Mouse (Mus musculus): ENCODE measurements around the gene Iqca. TPM values are rescaled to one million over a fixed set of nuclear protein-coding genes. Genes with fewer than 3 reads are reported as not detected.

The Iqca gene
- polyA plus RNA-seq, 1 experiment from 2014 or later, result 0.84 TPM

DNA sequence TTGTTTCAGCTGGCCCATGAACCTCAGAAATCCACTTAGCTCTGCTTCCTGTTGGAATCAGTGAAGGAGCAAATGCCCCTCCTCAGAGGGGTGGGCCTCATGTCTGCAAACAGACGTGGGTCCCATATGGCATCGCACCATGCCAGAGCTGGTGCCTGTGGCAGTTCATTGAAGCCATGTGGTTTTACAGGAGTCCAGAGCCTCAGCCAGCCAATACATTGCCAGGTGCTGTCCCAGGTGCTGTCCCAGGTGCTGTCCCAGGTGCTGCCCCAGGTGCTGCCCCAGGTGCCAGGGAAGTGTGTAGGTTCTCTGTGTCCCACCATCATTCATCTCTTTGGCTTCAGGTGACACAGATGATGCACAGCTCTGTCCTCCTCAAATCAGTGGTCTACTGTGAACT lies 124.9 kb downstream of the Iqca start:
- ATAC-seq (ENCODE audit: low FRiP score), result no peak
- H3K4me3 ChIP-seq, result no peak overlapping the region
- H3K27ac ChIP-seq, result no peak overlapping the region
- no peaks in the 10 kb centered on the region for H3K9me3 ChIP-seq (replicated peaks)
- H3K9ac ChIP-seq, result no peak overlapping the region
- no peaks in the 10 kb centered on the region for H3K36me3 ChIP-seq
- no peaks in the 10 kb centered on the region for H3K4me1 ChIP-seq
- no peaks in the 10 kb centered on the region for H3K27me3 ChIP-seq
- H3K4me2 ChIP-seq (replicated peaks), result no peak overlapping the region
- 63% methylated on average over 2 of the region's 2 CpGs for WGBS

DNA sequence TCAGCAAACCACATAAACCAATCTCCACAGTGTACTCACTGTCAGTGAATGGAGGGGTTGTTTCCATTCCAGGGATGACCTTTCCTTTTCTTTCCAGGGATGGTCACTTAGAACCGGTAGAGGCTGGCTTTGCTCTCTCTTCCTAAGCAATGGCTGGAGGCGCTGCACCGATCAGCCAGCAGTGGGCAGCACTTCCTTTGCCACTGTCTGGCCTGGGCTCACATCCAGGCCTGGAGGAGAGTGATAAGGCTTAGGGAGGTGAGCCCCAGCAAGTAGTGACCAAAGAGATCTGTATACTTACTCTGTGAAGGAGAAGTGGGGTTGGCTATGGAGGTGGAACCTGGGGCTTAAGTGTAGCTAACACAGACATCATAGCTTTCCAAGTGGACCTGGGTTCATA lies 126.3 kb downstream of the Iqca start:
- Histone ChIP-seq H3K27ac (no peak overlapping the region), H3K4me3 (no peak overlapping the region), H3K27me3 (no peaks in the 10 kb centered on the region), H3K9ac (no peak overlapping the region), H3K36me3 (no peaks in the 10 kb centered on the region), H3K4me1 (no peaks in the 10 kb centered on the region), H3K9me3 (replicated peaks) (no peaks in the 10 kb centered on the region), H3K4me2 (replicated peaks) (no peak overlapping the region)
- 27% methylated on average over 3 of the region's 3 CpGs for WGBS
- ATAC-seq (ENCODE audit: low FRiP score), result no peak

GRCm38 (mm10) chr1:90020336-90020735 lies 132.9 kb downstream of the Iqca start:
- ATAC-seq (ENCODE audit: low FRiP score), result no peak
- H3K4me3 ChIP-seq, result no peak overlapping the region
- H3K4me1 ChIP-seq, result no peaks in the 10 kb centered on the region
- no peak overlapping the region for H3K9ac ChIP-seq
- H3K9me3 ChIP-seq (replicated peaks), result no peaks in the 10 kb centered on the region
- H3K27ac ChIP-seq, result no peak overlapping the region
- H3K27me3 ChIP-seq, result no peaks in the 10 kb centered on the region
- H3K4me2 ChIP-seq (replicated peaks), result no peak overlapping the region
- WGBS, result 86% methylated on average over 5 of the region's 5 CpGs
- H3K36me3 ChIP-seq, result no peaks in the 10 kb centered on the region

DNA sequence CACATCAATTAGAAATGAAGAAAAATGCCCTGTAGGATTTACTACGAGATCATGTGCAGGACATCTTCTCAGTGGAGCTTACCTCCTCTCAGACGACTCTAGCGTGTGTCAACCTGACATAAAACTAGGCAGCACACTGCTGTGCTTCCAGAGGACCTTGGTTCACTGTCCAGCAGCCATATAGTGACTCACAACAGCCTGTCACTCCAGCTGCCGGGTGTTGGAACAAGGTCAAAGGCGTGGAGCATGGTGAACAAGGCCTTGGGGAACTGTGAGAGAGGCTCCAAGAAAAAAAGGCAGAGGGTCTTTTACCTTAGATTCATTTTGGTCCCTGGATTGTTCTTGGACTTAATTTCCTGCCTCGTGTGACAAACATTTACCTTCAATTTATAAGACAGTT lies 135.1 kb downstream of the Iqca start:
- H3K27ac ChIP-seq, result no peak overlapping the region
- no peaks in the 10 kb centered on the region for H3K36me3 ChIP-seq
- H3K9me3 ChIP-seq (replicated peaks), result 0 out of 2 replicates have a peak, but pooled peaks cover 9% of the 10 kb centered on the region
- ATAC-seq (ENCODE audit: low FRiP score), result no peak
- no peak overlapping the region for H3K9ac ChIP-seq
- no peaks in the 10 kb centered on the region for H3K4me1 ChIP-seq
- no peak overlapping the region for H3K4me2 ChIP-seq (replicated peaks)
- H3K4me3 ChIP-seq, result no peak overlapping the region
- H3K27me3 ChIP-seq, result no peaks in the 10 kb centered on the region
- 83% methylated on average over 6 of the region's 6 CpGs for WGBS

DNA sequence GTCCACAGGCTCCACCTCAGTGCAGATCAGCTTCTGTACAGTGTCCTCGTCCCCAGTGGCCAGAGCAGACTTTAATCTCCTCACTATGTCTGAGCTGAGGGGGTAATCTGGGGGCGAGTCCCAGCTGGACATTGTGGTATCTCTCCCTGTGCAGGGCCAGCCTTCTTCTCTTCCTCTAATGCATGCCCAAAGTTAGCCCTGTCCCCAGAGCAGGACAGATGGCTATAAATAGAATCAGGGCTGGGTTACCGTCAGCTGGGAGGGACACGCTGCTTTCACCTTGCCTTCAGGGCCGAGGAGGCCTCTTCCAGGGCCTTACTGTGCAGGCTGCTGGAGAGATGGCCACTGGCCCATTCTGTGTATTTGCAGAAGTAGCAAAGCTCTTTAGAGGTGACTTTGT lies 138.8 kb downstream of the Iqca start, which contains the start of gene Asb18:
Asb18 (minus strand) TSS at position 221 of the 400 bp plus-strand sequence.
- ATAC-seq (ENCODE audit: low FRiP score), result no peak
- no peak within 1 kb of the TSS for H3K4me2 ChIP-seq (replicated peaks)
- WGBS, result 79% methylated on average over 5 of the region's 5 CpGs
- no peak within 1 kb of the TSS for H3K27ac ChIP-seq
- 0 out of 2 replicates have a peak, but pooled peaks cover 9% of the 10 kb centered on the region for H3K9me3 ChIP-seq (replicated peaks)
- no peaks in the 10 kb centered on the region for H3K27me3 ChIP-seq
- H3K4me3 ChIP-seq, result no peak within 1 kb of the TSS
- no peaks in the 10 kb centered on the region for H3K4me1 ChIP-seq
- no peak within 1 kb of the TSS for H3K9ac ChIP-seq
- H3K36me3 ChIP-seq, result no peaks in the 10 kb centered on the region

DNA sequence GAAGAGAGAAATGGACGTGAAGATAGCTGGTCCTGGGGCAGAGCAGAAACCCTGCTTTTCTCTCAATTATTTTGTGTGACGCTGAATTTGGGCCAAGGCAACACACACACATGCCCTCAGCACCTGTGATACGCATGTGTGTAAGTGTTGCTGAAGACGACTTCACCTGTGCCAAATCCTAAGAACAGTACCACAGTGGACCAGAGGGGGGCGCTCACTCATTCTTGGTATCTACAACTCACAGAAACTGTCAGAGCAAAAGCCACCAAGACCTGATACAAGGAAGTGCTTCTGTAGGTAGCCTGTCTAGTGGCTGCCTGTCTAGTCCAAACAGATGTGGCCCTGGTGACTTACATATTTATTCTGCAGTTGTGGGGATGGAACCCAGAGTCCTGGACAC lies 139.9 kb downstream of the Iqca start:
- Histone ChIP-seq H3K36me3 (no peaks in the 10 kb centered on the region), H3K9me3 (replicated peaks) (0 out of 2 replicates have a peak, but pooled peaks cover 9% of the 10 kb centered on the region), H3K4me2 (replicated peaks) (no peak overlapping the region), H3K4me3 (no peak overlapping the region), H3K27ac (no peak overlapping the region), H3K9ac (no peak overlapping the region), H3K27me3 (no peaks in the 10 kb centered on the region), H3K4me1 (no peaks in the 10 kb centered on the region)
- no peak for ATAC-seq (ENCODE audit: low FRiP score)
- WGBS, result 84% methylated on average over 5 of the region's 5 CpGs

GRCm38 (mm10) chr1:90012850-90013249 lies 140.4 kb downstream of the Iqca start:
- no peak overlapping the region for H3K27ac ChIP-seq
- H3K4me2 ChIP-seq (replicated peaks), result no peak overlapping the region
- WGBS, result 73% methylated on average over 7 of the region's 7 CpGs
- no peaks in the 10 kb centered on the region for H3K4me1 ChIP-seq
- ATAC-seq (ENCODE audit: low FRiP score), result no peak
- H3K27me3 ChIP-seq, result no peaks in the 10 kb centered on the region
- H3K4me3 ChIP-seq, result no peak overlapping the region
- H3K9me3 ChIP-seq (replicated peaks), result 0 out of 2 replicates have a peak, but pooled peaks cover 9% of the 10 kb centered on the region
- H3K36me3 ChIP-seq, result no peaks in the 10 kb centered on the region
- no peak overlapping the region for H3K9ac ChIP-seq

GRCm38 (mm10) chr1:90012168-90012567 lies 141.0 kb downstream of the Iqca start:
- no peaks in the 10 kb centered on the region for H3K27me3 ChIP-seq
- no peak overlapping the region for H3K4me3 ChIP-seq
- H3K4me1 ChIP-seq, result no peaks in the 10 kb centered on the region
- WGBS, result 84% methylated on average over 3 of the region's 3 CpGs
- no peaks in the 10 kb centered on the region for H3K36me3 ChIP-seq
- ATAC-seq (ENCODE audit: low FRiP score), result no peak
- H3K9ac ChIP-seq, result no peak overlapping the region
- no peak overlapping the region for H3K4me2 ChIP-seq (replicated peaks)
- no peak overlapping the region for H3K27ac ChIP-seq
- H3K9me3 ChIP-seq (replicated peaks), result 0 out of 2 replicates have a peak, but pooled peaks cover 9% of the 10 kb centered on the region

GRCm38 (mm10) chr1:90010077-90010476 lies 143.1 kb downstream of the Iqca start:
- 0 out of 2 replicates have a peak, but pooled peaks cover 9% of the 10 kb centered on the region for H3K9me3 ChIP-seq (replicated peaks)
- no peaks in the 10 kb centered on the region for H3K36me3 ChIP-seq
- no peaks in the 10 kb centered on the region for H3K27me3 ChIP-seq
- no peak for ATAC-seq (ENCODE audit: low FRiP score)
- H3K4me2 ChIP-seq (replicated peaks), result no peak overlapping the region
- no peak overlapping the region for H3K4me3 ChIP-seq
- no peak overlapping the region for H3K9ac ChIP-seq
- H3K27ac ChIP-seq, result no peak overlapping the region
- 83% methylated on average over 1 of the region's 1 CpGs for WGBS
- H3K4me1 ChIP-seq, result no peaks in the 10 kb centered on the region

DNA sequence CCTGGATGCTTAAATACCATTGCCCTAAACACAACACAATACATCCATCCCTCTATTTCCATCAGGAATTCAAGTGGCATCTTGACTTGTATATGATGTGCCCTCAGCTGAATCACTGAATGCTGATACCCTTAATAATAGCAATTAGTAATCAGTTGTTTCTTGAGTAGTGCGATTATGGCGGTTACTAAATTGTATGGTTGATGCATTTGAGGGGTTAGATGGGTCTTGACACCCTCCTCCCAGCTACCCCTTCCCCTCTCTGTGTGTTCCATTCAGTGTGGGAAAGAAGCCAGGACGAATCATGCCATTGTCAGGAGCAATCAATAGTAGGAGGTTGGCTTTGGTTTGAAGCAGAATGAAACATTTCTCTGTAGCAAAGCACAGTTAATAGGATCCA lies 144.0 kb downstream of the Iqca start:
- no peak overlapping the region for H3K4me3 ChIP-seq
- ATAC-seq (ENCODE audit: low FRiP score), result no peak
- no peak overlapping the region for H3K27ac ChIP-seq

DNA sequence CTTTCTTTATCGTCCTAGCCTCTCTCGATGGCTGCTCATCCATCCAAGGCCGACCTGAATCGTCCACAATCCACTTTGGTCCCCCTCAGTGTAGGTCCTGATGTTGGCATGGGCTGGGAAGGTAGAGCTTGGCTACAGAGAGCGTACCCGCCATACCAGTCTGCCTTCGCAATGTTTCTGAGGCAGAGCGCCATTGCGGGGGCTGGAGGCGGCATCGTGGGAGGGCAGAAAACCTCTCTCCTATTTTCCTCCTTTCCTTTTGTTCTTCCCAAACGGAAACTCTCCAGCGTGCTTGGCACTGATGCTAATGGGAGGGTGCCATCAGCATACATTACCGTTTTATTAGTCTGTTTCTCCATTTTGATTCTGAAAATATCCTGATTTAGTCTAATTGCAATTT lies 146.5 kb downstream of the Iqca start:
- Histone ChIP-seq H3K4me3 (no peak overlapping the region), H3K4me2 (replicated peaks) (no peak overlapping the region), H3K9ac (no peak overlapping the region), H3K4me1 (no peaks in the 10 kb centered on the region), H3K27me3 (peaks cover 3% of the 10 kb centered on the region; the same call in 1 of the 2 replicates), H3K36me3 (no peaks in the 10 kb centered on the region), H3K9me3 (replicated peaks) (no peaks in the 10 kb centered on the region), H3K27ac (no peak overlapping the region)
- WGBS, result 73% methylated on average over 14 of the region's 14 CpGs
- no peak for ATAC-seq (ENCODE audit: low FRiP score)

More for the DNA sequence above, 144.0 kb downstream of the Iqca start:
- 74% methylated on average over 3 of the region's 3 CpGs for WGBS
- Histone ChIP-seq H3K9me3 (replicated peaks) (0 out of 2 replicates have a peak, but pooled peaks cover 9% of the 10 kb centered on the region), H3K9ac (no peak overlapping the region), H3K27me3 (no peaks in the 10 kb centered on the region), H3K4me1 (no peaks in the 10 kb centered on the region), H3K4me2 (replicated peaks) (no peak overlapping the region), H3K36me3 (no peaks in the 10 kb centered on the region)

DNA sequence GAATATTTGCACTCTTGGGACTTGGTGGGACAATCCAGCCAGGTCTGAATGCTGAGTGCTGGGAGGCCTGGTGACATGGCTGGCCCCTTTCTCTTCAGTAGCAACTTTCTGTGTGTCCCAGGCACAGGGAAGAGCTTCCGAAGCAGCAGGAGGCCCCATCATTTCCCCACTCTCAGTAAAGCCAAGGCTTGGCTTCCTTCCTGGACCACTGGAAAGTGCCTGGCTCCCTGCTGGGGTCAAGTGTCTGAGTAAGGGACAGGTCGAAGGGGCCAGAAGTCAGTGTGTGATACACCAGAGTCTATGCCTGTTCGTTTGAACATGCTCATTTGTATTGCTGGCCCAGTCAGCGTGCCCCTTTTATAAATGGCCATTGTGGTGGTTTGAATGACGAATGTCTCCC lies 152.2 kb downstream of the Iqca start:
- no peak overlapping the region for H3K4me3 ChIP-seq
- ATAC-seq (ENCODE audit: low FRiP score), result no peak
- H3K27me3 ChIP-seq, result peaks cover 13% of the 10 kb centered on the region
- 27% methylated on average over 5 of the region's 5 CpGs for WGBS
- no peak overlapping the region for H3K9ac ChIP-seq
- H3K4me2 ChIP-seq (replicated peaks), result no peak overlapping the region
- H3K36me3 ChIP-seq, result no peaks in the 10 kb centered on the region
- H3K9me3 ChIP-seq (replicated peaks), result no peaks in the 10 kb centered on the region
- no peak overlapping the region for H3K27ac ChIP-seq
- H3K4me1 ChIP-seq, result no peaks in the 10 kb centered on the region

- WGBS, result 87% methylated on average over 3 of the region's 3 CpGs
- no peak for ATAC-seq (ENCODE audit: low FRiP score)
Measured at GRCm38 (mm10) chr1:89999858-90000257, 153.3 kb downstream of the Iqca start.

More at GRCm38 (mm10) chr1:89999858-90000257, 153.3 kb downstream of the Iqca start:
- Histone ChIP-seq H3K4me2 (replicated peaks) (no peak overlapping the region), H3K4me3 (no peak overlapping the region), H3K9ac (no peak overlapping the region), H3K27ac (no peak overlapping the region), H3K27me3 (peaks cover 23% of the 10 kb centered on the region), H3K4me1 (no peaks in the 10 kb centered on the region), H3K9me3 (replicated peaks) (no peaks in the 10 kb centered on the region), H3K36me3 (no peaks in the 10 kb centered on the region)
